Mouse (Mus musculus) ES-Bruce4 (cell line): ENCODE results near the gene Stk39.

ENCODE experiments used
- CTCF ChIP-seq: IDR thresholded peaks from one replicate; pipeline ENCODE4 v1.8.1; 2011; ENCODE audit warnings: low read depth, low read length
- POLR2A ChIP-seq: IDR thresholded peaks from one replicate; pipeline ENCODE4 v1.8.1; 2011; ENCODE audit warnings: low read length; ENCODE audit not compliant: insufficient read depth

- TF ChIP-seq CTCF (no peak), POLR2A (no peak)
Measured at GRCm38 (mm10) chr2:68374202-68374601, 97.9 kb downstream of the Stk39 start.
